Mouse (Mus musculus): ENCODE data around the gene Rps18.

DNA sequence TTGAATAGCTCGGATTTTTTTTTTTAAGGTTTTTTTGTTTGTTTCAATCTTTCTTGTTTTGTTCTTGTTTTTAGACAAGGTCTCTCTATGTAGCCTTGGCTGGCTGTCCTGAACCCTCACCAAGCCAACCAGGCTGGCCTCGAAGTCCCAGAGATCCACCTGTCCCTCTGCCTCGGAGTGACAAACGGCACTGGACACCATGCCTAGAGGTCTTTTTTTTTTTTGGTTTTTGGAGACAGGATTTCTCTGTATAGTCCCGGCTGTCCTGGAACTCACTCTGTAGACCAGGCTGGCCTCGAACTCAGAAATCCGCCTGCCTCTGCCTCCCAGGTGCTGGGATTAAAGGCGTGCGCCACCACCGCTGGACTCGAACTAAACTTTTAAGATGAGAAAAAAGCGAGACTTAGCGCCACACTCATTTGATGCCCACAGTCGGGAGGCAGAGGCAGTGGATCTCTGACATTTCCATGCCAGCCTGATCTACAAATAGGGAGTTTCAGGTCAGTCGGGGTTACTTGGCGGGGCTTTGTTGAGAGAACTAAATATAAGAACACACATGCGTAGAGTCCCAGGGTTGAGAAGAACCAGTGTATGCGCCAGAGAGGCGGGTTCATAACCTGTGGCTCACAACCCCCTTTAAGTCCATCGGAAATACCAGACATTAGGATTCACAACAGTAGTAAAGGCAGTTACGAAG, 27.4 kb downstream of the Rps18 start:
- TF ChIP-seq CTCF (IDR thresholded peaks at IDR 0.05; ENCODE audit: low read depth, low read length) = no peak
- no peak for TF ChIP-seq POLR2A (IDR thresholded peaks at IDR 0.05; ENCODE audit: borderline replicate concordance, low read depth, low read length)
